Mouse (Mus musculus) heart, adult 10 weeks (tissue): ENCODE data around the gene Vmn1r5. TPM values are rescaled to one million over a fixed set of nuclear protein-coding genes. Genes with fewer than 3 reads are reported as not detected.

ENCODE experiments used
- polyA plus RNA-seq: library from polyadenylated mRNA; stranded (reverse); fragments of 350-450 nt; fragmentation: Illumina TruSeq; extraction: RNeasy Lipid Tissue Mini Kit (QIAGEN cat#74804); gene quantifications from one replicate; pipeline ENCODE4 v1.2.3, GENCODE M21; 2014; ENCODE audit warnings: low read depth, low replicate concordance

Gene Vmn1r5
- not detected for polyA plus RNA-seq

DNA sequence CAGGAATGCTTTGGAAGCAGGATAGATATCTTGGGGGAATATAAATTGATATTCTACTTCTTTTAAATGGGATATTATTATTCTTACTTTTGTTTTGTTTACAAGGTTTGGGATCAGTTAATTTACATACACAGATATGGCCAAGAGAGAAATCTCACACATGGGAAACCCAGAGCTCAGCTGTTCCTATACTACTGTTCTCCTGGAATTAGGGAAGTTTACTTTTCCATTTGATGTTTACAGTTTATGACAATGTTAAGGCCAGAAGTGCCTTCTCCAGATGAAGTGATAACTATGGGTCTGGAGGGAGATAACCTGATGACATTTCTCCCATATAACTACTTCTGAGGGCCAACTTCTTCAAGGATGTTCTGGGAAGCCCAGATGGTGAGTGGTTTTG lies at the start of gene Vmn1r5:
Vmn1r5 (plus strand) TSS at position 301 of the 400 bp plus-strand sequence.

GRCm38 (mm10) chr6:56923726-56924707 lies 46.1 kb upstream of the Vmn1r5 start, which contains the start of the genes Nt5c3 and Vmn1r4:
Gene Nt5c3 (minus strand): TSS chr6:56923932.
Gene Vmn1r4 (plus strand): TSS chr6:56924015.

DNA sequence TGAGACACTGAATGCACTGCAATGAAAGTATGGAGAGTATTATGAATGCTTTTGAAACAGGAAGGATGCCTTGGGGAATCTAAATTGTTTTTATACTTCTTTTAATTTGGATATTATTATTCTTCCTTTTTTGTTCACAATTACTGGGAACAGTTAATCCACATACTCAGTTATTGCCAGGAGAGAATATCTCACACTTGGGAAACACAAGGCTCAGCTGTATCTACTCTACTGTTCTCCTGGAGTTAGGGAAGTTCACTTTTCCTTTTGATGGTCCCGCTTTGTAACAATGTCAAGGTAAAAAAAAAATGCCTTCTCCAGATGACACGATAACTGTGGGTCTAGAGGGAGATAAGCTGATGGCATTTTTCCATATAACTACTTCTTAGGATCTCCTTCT lies 26.9 kb downstream of the Vmn1r5 start, which contains the start of gene Vmn1r6:
Vmn1r6 (plus strand) TSS at position 301 of the 400 bp plus-strand sequence.

DNA sequence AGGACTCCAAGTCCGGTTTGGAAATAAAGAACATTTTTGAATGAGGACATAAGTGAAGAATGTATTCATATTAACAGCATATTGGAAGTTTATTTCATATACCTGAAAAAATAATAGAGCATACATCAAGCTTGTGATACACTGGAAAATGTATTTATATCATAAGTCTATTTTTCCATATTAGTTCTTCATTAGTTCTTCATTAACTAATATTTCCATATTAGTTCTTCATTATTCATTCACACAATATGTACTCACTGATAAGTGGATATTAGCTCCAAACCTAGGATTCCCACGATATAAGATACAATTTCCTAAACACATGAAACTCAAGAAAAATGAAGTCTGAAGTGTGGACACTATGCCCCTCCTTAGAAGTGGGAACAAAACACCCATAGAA lies 55.2 kb downstream of the Vmn1r5 start, which contains the start of gene Vmn1r7:
Vmn1r7 (minus strand) TSS at position 101 of the 400 bp plus-strand sequence.

GRCm38 (mm10) chr6:57031984-57032383 lies 61.9 kb downstream of the Vmn1r5 start, which contains the start of gene Vmn1r8:
Gene Vmn1r8 (plus strand): TSS chr6:57032284.

Other genes with a start within 250 kb of the Vmn1r5 start
- 18.6 TPM for gene Kbtbd2, start 172.5 kb upstream of the Vmn1r5 start, polyA plus RNA-seq
- 99.7 TPM for gene Fkbp9, start 138.2 kb upstream of the Vmn1r5 start, polyA plus RNA-seq
- gene Nt5c3, start 46.3 kb upstream of the Vmn1r5 start, polyA plus RNA-seq: 79.6 TPM
- not detected for gene Vmn1r4, start 46.3 kb upstream of the Vmn1r5 start, polyA plus RNA-seq
- not detected for gene Vmn1r6, start 27.0 kb downstream of the Vmn1r5 start, polyA plus RNA-seq
- gene Vmn1r7, start 55.1 kb downstream of the Vmn1r5 start, polyA plus RNA-seq: not detected
- not detected for gene Vmn1r8, start 62.0 kb downstream of the Vmn1r5 start, polyA plus RNA-seq
- not detected for gene Vmn1r9, start 96.5 kb downstream of the Vmn1r5 start, polyA plus RNA-seq
- not detected for gene Vmn1r10, start 139.2 kb downstream of the Vmn1r5 start, polyA plus RNA-seq
- not detected for gene Vmn1r11, start 163.2 kb downstream of the Vmn1r5 start, polyA plus RNA-seq
- not detected for gene Vmn1r12, start 186.6 kb downstream of the Vmn1r5 start, polyA plus RNA-seq
- not detected for gene Vmn1r13, start 233.0 kb downstream of the Vmn1r5 start, polyA plus RNA-seq